16 mouse cellular contexts compared by ENCODE assay signal in genomic region chr7:101361767-101362166, GRCm38 (mm10). TPM values are rescaled to one million over a fixed set of nuclear protein-coding genes. Genes with fewer than 3 reads are reported as not detected.
DNase-seq lines count a peak whose midpoint lies in the region; ATAC-seq and TF ChIP-seq lines count a peak whose summit lies in the region.
"Had no signal": no experiment of that assay in that cellular context is flagged by ENCODE, and none has a peak within 500 bp of the region (broad histone marks: within the 10 kb centered on the region; RNA-seq: fewer than 3 reads in every experiment).

No protein-coding gene starts in this region.

- TF ChIP-seq POLR2A in CH12.LX (IDR thresholded peaks at IDR 0.05; ENCODE audit: low read depth, low read length): no peak

- ATAC-seq in kidney, embryonic 16.5 days (ENCODE audit: low FRiP score, low TSS enrichment): peak; percentile 44; the same call in 1 of the 2 replicates
- ATAC-seq in intestine, embryonic 16.5 days: peak; percentile 44
- ATAC-seq in monocyte, adult 5-6 weeks (replicated peaks; ENCODE audit: insufficient number of reproducible peaks, low FRiP score, low TSS enrichment, poor library complexity, severe bottlenecking): peak; percentile 34
- ATAC-seq: forebrain, postnatal 0 days had no signal

- TF ChIP-seq RAD21 in CH12.LX (IDR thresholded peaks at IDR 0.05; ENCODE audit: low read depth, low read length): no peak

- no peak for DNase-seq in kidney, postnatal 25 days
- peak; percentile 51 for DNase-seq in CH12.LX (ENCODE audit: extremely low read depth)
- DNase-seq in layer of hippocampus, postnatal 36 days: no peak
- no peak for DNase-seq in right cerebral cortex, postnatal 36 days (ENCODE audit: low spot score in 2 of 2)
- DNase-seq: cerebellum, adult 11-12 months; forebrain, postnatal 0 days; right cerebral cortex, postnatal 4 days had no signal

- H3K79me2 ChIP-seq in CH12.LX (replicated peaks; ENCODE audit: control insufficient read depth, extremely low read depth, insufficient read depth, poor library complexity, severe bottlenecking): no peaks in the 10 kb centered on the region; the same call in 1 of the 2 replicates

- no peak overlapping the region for H3K4me3 ChIP-seq in kidney, embryonic 16.5 days (ENCODE audit: low read length)
- H3K4me3 ChIP-seq in CH12.LX (replicated peaks in 1 of 3; ENCODE audit: low read depth in 2 of 3, low read length in 2 of 3, poor library complexity in 1 of 3): peak overlapping the region in 2 of 3 experiments; percentile 18 to 42
- no peak overlapping the region for H3K4me3 ChIP-seq in intestine, embryonic 16.5 days (ENCODE audit: low read length)
- H3K4me3 ChIP-seq: embryonic facial prominence, embryonic 12.5 days; hindbrain, embryonic 13.5 days; midbrain, embryonic 12.5 days; neural tube, embryonic 15.5 days had no signal

- H3K4me2 ChIP-seq in kidney, embryonic 16.5 days (replicated peaks; ENCODE audit: low read depth, low read length): no peak overlapping the region
- peak overlapping the region; percentile 17; the same call in 1 of the 2 replicates for H3K4me2 ChIP-seq in CH12.LX (ENCODE audit: insufficient read depth, low read depth, poor library complexity, severe bottlenecking)
- no peak overlapping the region for H3K4me2 ChIP-seq in intestine, embryonic 16.5 days (ENCODE audit: low read depth, low read length)
- H3K4me2 ChIP-seq: embryonic facial prominence, embryonic 12.5 days; hindbrain, embryonic 13.5 days; midbrain, embryonic 12.5 days; neural tube, embryonic 15.5 days had no signal

- no peak for TF ChIP-seq EP300 in CH12.LX (IDR thresholded peaks at IDR 0.05; ENCODE audit: low read length)

- H3K36me3 ChIP-seq in kidney, embryonic 16.5 days (ENCODE audit: insufficient read depth, low read length): no peaks in the 10 kb centered on the region
- peaks cover 0 to 3% of the 10 kb centered on the region in 2 experiments for H3K36me3 ChIP-seq in CH12.LX (replicated peaks in 1 of 2; ENCODE audit: control insufficient read depth in 1 of 2, insufficient read depth in 1 of 2, low read length in 1 of 2)
- H3K36me3 ChIP-seq in intestine, embryonic 16.5 days (ENCODE audit: control insufficient read depth, insufficient read depth, low read length): no peaks in the 10 kb centered on the region
- H3K36me3 ChIP-seq: embryonic facial prominence, embryonic 12.5 days; hindbrain, embryonic 13.5 days; midbrain, embryonic 12.5 days; neural tube, embryonic 15.5 days had no signal

- no peak overlapping the region for H3K9ac ChIP-seq in kidney, embryonic 16.5 days (replicated peaks; ENCODE audit: low read length)
- no peak overlapping the region for H3K9ac ChIP-seq in CH12.LX (ENCODE audit: insufficient read depth, low read depth)
- 0 out of 2 replicates have a peak overlapping the region, but pooled peaks have one; percentile 14 for H3K9ac ChIP-seq in intestine, embryonic 16.5 days (ENCODE audit: low read depth, low read length)
- H3K9ac ChIP-seq: embryonic facial prominence, embryonic 12.5 days; forebrain, postnatal 0 days; hindbrain, embryonic 13.5 days; midbrain, embryonic 12.5 days; neural tube, embryonic 15.5 days had no signal

- 0 out of 2 replicates have a peak, but pooled peaks cover under 1% of the 10 kb centered on the region for H3K4me1 ChIP-seq in kidney, embryonic 16.5 days (ENCODE audit: insufficient read depth, low read length)
- peaks cover 44 to 89% of the 10 kb centered on the region in 2 experiments for H3K4me1 ChIP-seq in CH12.LX (ENCODE audit: control insufficient read depth in 1 of 2, insufficient read depth in 2 of 2)
- H3K4me1 ChIP-seq in intestine, embryonic 16.5 days (ENCODE audit: control insufficient read depth, insufficient read depth, low read length): peaks cover 26% of the 10 kb centered on the region
- H3K4me1 ChIP-seq: neural tube, embryonic 15.5 days had no signal

- no peak overlapping the region for H3K27ac ChIP-seq in kidney, embryonic 16.5 days (ENCODE audit: low read length)
- H3K27ac ChIP-seq in CH12.LX (ENCODE audit: insufficient read depth, low read depth): no peak overlapping the region
- H3K27ac ChIP-seq in intestine, embryonic 16.5 days (ENCODE audit: low read length): peak overlapping the region; percentile 48
- H3K27ac ChIP-seq: embryonic facial prominence, embryonic 12.5 days; hindbrain, embryonic 13.5 days; midbrain, embryonic 12.5 days; neural tube, embryonic 15.5 days had no signal

- in situ Hi-C loops in CH12.LX (cut with MboI; ENCODE audit: low pct_ligation_motif_present, low pct_unique_long_range_greater_than_20kb, low sequenced_read_pairs): no loop called here

- dilution Hi-C loops in CH12.LX (cut with MboI; ENCODE audit: extremely low pct_ligation_motif_present, extremely low pct_unique_long_range_greater_than_20kb, low sequenced_read_pairs): no loop called here

- 49% methylated on average over 4 of the region's 4 CpGs for WGBS in kidney, embryonic 16.5 days
- WGBS in intestine, embryonic 16.5 days: 57% methylated on average over 4 of the region's 4 CpGs

- TF ChIP-seq CTCF in CH12.LX (conservative IDR thresholded peaks at IDR 0.05 in 1 of 2, IDR thresholded peaks at IDR 0.05 in 1 of 2; ENCODE audit: low read depth in 2 of 2, low read length in 2 of 2): no peak

- H3K27me3 ChIP-seq in kidney, embryonic 16.5 days (ENCODE audit: insufficient read depth, low read length): no peaks in the 10 kb centered on the region
- H3K27me3 ChIP-seq in CH12.LX (replicated peaks): no peaks in the 10 kb centered on the region
- no peaks in the 10 kb centered on the region for H3K27me3 ChIP-seq in intestine, embryonic 16.5 days (replicated peaks; ENCODE audit: control insufficient read depth, insufficient read depth, low read length)
- H3K27me3 ChIP-seq: embryonic facial prominence, embryonic 12.5 days; hindbrain, embryonic 13.5 days; midbrain, embryonic 12.5 days; neural tube, embryonic 15.5 days had no signal

- H3K9me3 ChIP-seq in kidney, embryonic 16.5 days (ENCODE audit: low read length): no peaks in the 10 kb centered on the region
- H3K9me3 ChIP-seq in CH12.LX (replicated peaks; ENCODE audit: low read length): no peaks in the 10 kb centered on the region
- no peaks in the 10 kb centered on the region for H3K9me3 ChIP-seq in intestine, embryonic 16.5 days (ENCODE audit: control insufficient read depth, low read length)
- H3K9me3 ChIP-seq: embryonic facial prominence, embryonic 12.5 days; hindbrain, embryonic 13.5 days; midbrain, embryonic 12.5 days; neural tube, embryonic 15.5 days had no signal

TF ChIP-seq in CH12.LX, 34 proteins besides CTCF, POLR2A, EP300 and RAD21:
- no peak for TF ChIP-seq IRF4 (IDR thresholded peaks at IDR 0.05; ENCODE audit: low read depth, low read length)
- TF ChIP-seq TBP (conservative IDR thresholded peaks at IDR 0.05; ENCODE audit: low read depth, low read length): no peak
- no peak for TF ChIP-seq E2F4 (IDR thresholded peaks at IDR 0.05; ENCODE audit: insufficient replicate concordance, low read depth, low read length)
- no peak for TF ChIP-seq ELF1 (IDR thresholded peaks at IDR 0.05; ENCODE audit: low read depth, low read length)
- TF ChIP-seq JUND (conservative IDR thresholded peaks at IDR 0.05; ENCODE audit: low read depth, low read length): no peak
- TF ChIP-seq RCOR1 (conservative IDR thresholded peaks at IDR 0.05; ENCODE audit: low read depth, low read length): no peak

RNA-seq across cellular contexts. Expression of gene Arap1, which starts 13.9 kb away (rescaled TPM):
- 106 and 112 TPM in 2 replicates for polyA plus RNA-seq in kidney, embryonic 16.5 days (2015; fragmentation: Nextera tagmentation; extraction: Ambion mirVana)
- total RNA-seq in CH12.LX (2012; rRNA removed) (31.9 and 38.5 TPM in 2 replicates), CH12.LX (2014; rRNA removed) (17.8 and 21.2 TPM in 2 replicates)
- 46.1 and 60.0 TPM in 2 replicates for polyA plus RNA-seq in CH12.LX (2012; ENCODE audit: insufficient read length, low read depth)
- polyA plus RNA-seq in intestine, embryonic 16.5 days (2015; fragmentation: Nextera tagmentation; extraction: Ambion mirVana): 60.9 and 61.8 TPM in 2 replicates
- total RNA-seq in monocyte, adult 5-6 weeks (2017): 247 to 347 TPM (median 330 TPM) in 3 replicates
- total RNA-seq in layer of hippocampus, postnatal 36 days (2021): 10 to 100 TPM; 20.1 to 20.8 TPM

RNA-seq across cellular contexts. Expression of gene Stard10, which starts 44.9 kb away (rescaled TPM):
- 57.7 and 66.8 TPM in 2 replicates for polyA plus RNA-seq in kidney, embryonic 16.5 days (2015; fragmentation: Nextera tagmentation; extraction: Ambion mirVana)
- total RNA-seq in CH12.LX (2012; rRNA removed): 7.8 and 12.7 TPM in 2 replicates
- total RNA-seq in CH12.LX (2014; rRNA removed): 1.4 and 2.4 TPM in 2 replicates
- polyA plus RNA-seq in CH12.LX (2012; ENCODE audit: insufficient read length, low read depth): 6.7 and 7.9 TPM in 2 replicates
- polyA plus RNA-seq in intestine, embryonic 16.5 days (2015; fragmentation: Nextera tagmentation; extraction: Ambion mirVana): 101 and 106 TPM in 2 replicates
- 2.3 to 14.3 TPM (median 12.1 TPM) in 3 replicates for total RNA-seq in monocyte, adult 5-6 weeks (2017)
- total RNA-seq in layer of hippocampus, postnatal 36 days (2021): 10 to 100 TPM; 22.7 to 23.3 TPM

RNA-seq across cellular contexts. Expression of gene Gm45837, which starts 48.9 kb away (rescaled TPM):
- 9.9 TPM in 1 of 2 replicates, not detected in the other for polyA plus RNA-seq in kidney, embryonic 16.5 days (2015; fragmentation: Nextera tagmentation; extraction: Ambion mirVana)
- total RNA-seq in CH12.LX (2012; rRNA removed) (0.04 TPM in 1 of 2 replicates, not detected in the other), CH12.LX (2014; rRNA removed) (not detected in 2 replicates)
- 0.56 and 0.84 TPM in 2 replicates for polyA plus RNA-seq in CH12.LX (2012; ENCODE audit: insufficient read length, low read depth)
- polyA plus RNA-seq in intestine, embryonic 16.5 days (2015; fragmentation: Nextera tagmentation; extraction: Ambion mirVana): not detected in 2 replicates
- 8.9 to 28.8 TPM (median 12.5 TPM) in 3 replicates for total RNA-seq in monocyte, adult 5-6 weeks (2017)
- total RNA-seq in layer of hippocampus, postnatal 36 days (2021): 1 to 10 TPM in 1 of 2 experiments, not detected in 1; 3.0 TPM
- total RNA-seq: forebrain, postnatal 0 days had no signal
- polyA plus RNA-seq: embryonic facial prominence, embryonic 12.5 days; forebrain, postnatal 0 days; hindbrain, embryonic 13.5 days; large intestine, adult 2 months; midbrain, embryonic 12.5 days; urinary bladder, adult 2 months had no signal

RNA-seq across cellular contexts. Expression of gene Atg16l2, which starts 59.7 kb away (rescaled TPM):
- 23.7 TPM in 2 replicates for polyA plus RNA-seq in kidney, embryonic 16.5 days (2015; fragmentation: Nextera tagmentation; extraction: Ambion mirVana)
- total RNA-seq in CH12.LX (2012; rRNA removed) (28.6 and 43.8 TPM in 2 replicates), CH12.LX (2014; rRNA removed) (15.4 and 19.3 TPM in 2 replicates)
- polyA plus RNA-seq in CH12.LX (2012; ENCODE audit: insufficient read length, low read depth): 12.7 and 14.9 TPM in 2 replicates
- polyA plus RNA-seq in intestine, embryonic 16.5 days (2015; fragmentation: Nextera tagmentation; extraction: Ambion mirVana): 13.4 and 17.3 TPM in 2 replicates
- 21.8 to 36.0 TPM (median 26.3 TPM) in 3 replicates for total RNA-seq in monocyte, adult 5-6 weeks (2017)
- 10 to 100 TPM; 42.1 to 42.7 TPM for total RNA-seq in layer of hippocampus, postnatal 36 days (2021)

RNA-seq across cellular contexts. Expression of gene Pde2a, which starts 59.7 kb away (rescaled TPM):
- polyA plus RNA-seq in kidney, embryonic 16.5 days (2015; fragmentation: Nextera tagmentation; extraction: Ambion mirVana): 31.6 and 46.5 TPM in 2 replicates
- total RNA-seq in CH12.LX (2012; rRNA removed): 0.08 TPM in 2 replicates
- 0.28 and 0.40 TPM in 2 replicates for total RNA-seq in CH12.LX (2014; rRNA removed)
- polyA plus RNA-seq in CH12.LX (2012; ENCODE audit: insufficient read length, low read depth): not detected in 2 replicates
- 23.0 and 23.5 TPM in 2 replicates for polyA plus RNA-seq in intestine, embryonic 16.5 days (2015; fragmentation: Nextera tagmentation; extraction: Ambion mirVana)
- total RNA-seq in monocyte, adult 5-6 weeks (2017): 13.4 to 111 TPM (median 54.4 TPM) in 3 replicates
- total RNA-seq in layer of hippocampus, postnatal 36 days (2021): 100 to 1,000 TPM; 300 to 301 TPM

Comparison
In these comparisons a context has a peak if more than half of its experiments do, and no peak if none do; other contexts are left out.
1. H3K4me3 ChIP-seq: peak in CH12.LX (2 of 3); none in kidney, embryonic 16.5 days (single experiment) and intestine, embryonic 16.5 days (single experiment).
2. Peak in every context shown above with its lines, with median percentiles within 50 percentile points of each other: ATAC-seq.